Mouse (Mus musculus) C2C12 (cell line): Measurements from ENCODE around the gene Alg12.

ENCODE experiments used
- CEBPB ChIP-seq: IDR thresholded peaks from one replicate; pipeline ENCODE4 v1.6.1; 2011; ENCODE audit warnings: low read depth, mild to moderate bottlenecking, control low read depth, moderate library complexity
- CTCF ChIP-seq: IDR thresholded peaks from one replicate; pipeline ENCODE4 v1.5.1; 2011; ENCODE audit not compliant: control insufficient read depth, insufficient read depth, insufficient read length
- FOSL1 ChIP-seq: IDR thresholded peaks from one replicate; pipeline ENCODE4 v1.8.0; 2011; ENCODE audit warnings: mild to moderate bottlenecking, low read length; ENCODE audit not compliant: poor library complexity, insufficient read depth, severe bottlenecking
- MAX ChIP-seq: IDR thresholded peaks from one replicate; pipeline ENCODE4 v1.6.1; 2011; ENCODE audit warnings: mild to moderate bottlenecking, control low read depth

- TF ChIP-seq CTCF: no peak
- TF ChIP-seq FOSL1: no peak
- TF ChIP-seq MAX: no peak
- no peak for TF ChIP-seq CEBPB
Measured at GRCm38 (mm10) chr15:88841160-88841559, 22.0 kb upstream of the Alg12 start.
